Mouse (Mus musculus): Measurements from ENCODE around the gene Pqlc3. TPM values are rescaled to one million over a fixed set of nuclear protein-coding genes. Genes with fewer than 3 reads are reported as not detected.
A peak's percentile ranks its signal among the peaks of the same experiment; 100 is the strongest.
"Not testable (repeated sequence)": the region's sequence is repeated elsewhere in the genome, so short reads cannot be mapped to it uniquely, and the experiment has no call there.

Pqlc3 gene
- 1 to 10 TPM in 1 of 2 experiments, under 1 TPM in 1; 0.89 to 1.3 TPM for total RNA-seq (2021)
- long read RNA-seq: 0 reads

- peak; percentile 69 for DNase-seq (ENCODE audit: low spot score in 2 of 2)
Observed at GRCm38 (mm10) chr12:16999739-17000497, at the start of gene Pqlc3. Gene Pqlc3 (minus strand): TSS chr12:17000408.

- no peak for DNase-seq (ENCODE audit: low spot score in 2 of 2)
Observed at GRCm38 (mm10) chr12:17049796-17050195, 49.6 kb upstream of the Pqlc3 start.

GRCm38 (mm10) chr12:17048979-17049612 is 48.9 kb upstream of the Pqlc3 start:
- peak in 1 of 2 experiments; percentile 74 for DNase-seq (ENCODE audit: low spot score in 2 of 2)

GRCm38 (mm10) chr12:17043311-17043710 is 43.1 kb upstream of the Pqlc3 start:
- no peak for DNase-seq (ENCODE audit: low spot score in 2 of 2)

GRCm38 (mm10) chr12:17040567-17040966 is 40.4 kb upstream of the Pqlc3 start:
- no peak for DNase-seq (ENCODE audit: low spot score in 2 of 2)

GRCm38 (mm10) chr12:17039415-17039814 is 39.2 kb upstream of the Pqlc3 start:
- DNase-seq (ENCODE audit: low spot score in 2 of 2): no peak

- no peak for DNase-seq (ENCODE audit: low spot score in 2 of 2)
Observed at GRCm38 (mm10) chr12:17038246-17038645, 38.0 kb upstream of the Pqlc3 start.

GRCm38 (mm10) chr12:17037053-17037610 is 36.9 kb upstream of the Pqlc3 start:
- DNase-seq (ENCODE audit: low spot score in 2 of 2): peak in 1 of 2 experiments; percentile 66

- DNase-seq (ENCODE audit: low spot score in 2 of 2): no peak
Observed at GRCm38 (mm10) chr12:17036532-17036931, 36.3 kb upstream of the Pqlc3 start.

- DNase-seq (ENCODE audit: low spot score in 2 of 2): peak in 1 of 2 experiments; percentile 60
Observed at GRCm38 (mm10) chr12:17035128-17035527, 34.9 kb upstream of the Pqlc3 start.

GRCm38 (mm10) chr12:17034671-17035070 is 34.5 kb upstream of the Pqlc3 start:
- DNase-seq (ENCODE audit: low spot score in 2 of 2): no peak

- peak in 1 of 2 experiments; percentile 36 for DNase-seq (ENCODE audit: low spot score in 2 of 2)
Observed at GRCm38 (mm10) chr12:17033464-17033841, 33.2 kb upstream of the Pqlc3 start.

GRCm38 (mm10) chr12:17032694-17033463 is 32.7 kb upstream of the Pqlc3 start:
- peak; percentile 64 to 85 for DNase-seq (ENCODE audit: low spot score in 2 of 2)

- DNase-seq (ENCODE audit: low spot score in 2 of 2): no peak
Observed at GRCm38 (mm10) chr12:17024554-17025110, 24.4 kb upstream of the Pqlc3 start.

GRCm38 (mm10) chr12:17022145-17022544 is 21.9 kb upstream of the Pqlc3 start:
- no peak for DNase-seq (ENCODE audit: low spot score in 2 of 2)

GRCm38 (mm10) chr12:17021125-17021524 is 20.9 kb upstream of the Pqlc3 start:
- not testable (repeated sequence) for DNase-seq (ENCODE audit: low spot score in 2 of 2)

- DNase-seq (ENCODE audit: low spot score in 2 of 2): peak; percentile 43 to 72
Observed at GRCm38 (mm10) chr12:17018468-17018867, 18.3 kb upstream of the Pqlc3 start.

GRCm38 (mm10) chr12:17015711-17016110 is 15.5 kb upstream of the Pqlc3 start:
- peak; percentile 28 to 60 for DNase-seq (ENCODE audit: low spot score in 2 of 2)

- DNase-seq (ENCODE audit: low spot score in 2 of 2): no peak
Observed at GRCm38 (mm10) chr12:17012067-17012899, 12.1 kb upstream of the Pqlc3 start.
